Comparison of ENCODE assay signal across 20 mouse cellular contexts in the genomic region with DNA sequence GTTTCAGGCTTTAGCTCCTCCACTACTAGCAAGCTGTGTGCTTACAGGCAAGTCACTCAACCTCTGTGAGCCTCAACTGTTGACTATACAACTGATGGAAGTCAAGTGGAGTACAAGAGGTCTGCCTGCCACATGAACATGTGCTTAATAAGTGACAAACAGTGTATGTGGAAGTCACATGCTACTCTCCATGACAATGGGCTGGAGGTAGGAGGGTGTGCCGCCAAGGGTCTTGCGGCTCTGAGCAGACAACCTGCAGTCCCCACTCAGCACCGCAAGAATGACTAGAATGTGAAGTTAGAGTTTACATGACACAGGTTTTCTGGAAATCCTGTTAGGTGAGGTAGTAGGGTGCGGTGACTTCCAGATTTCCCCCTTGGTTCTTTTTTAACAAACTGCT.
"Had no signal": no experiment of that assay in that cellular context is flagged by ENCODE, and none has a peak within 500 bp of the region (broad histone marks: within the 10 kb centered on the region; RNA-seq: fewer than 3 reads in every experiment).

No protein-coding gene starts in this region.

- H3K27ac ChIP-seq: liver, embryonic 14.5 days; lung, embryonic 15.5 days; midbrain, embryonic 10.5 days; neural tube, embryonic 13.5 days; neural tube, embryonic 15.5 days had no signal

- H3K4me1 ChIP-seq: lung, embryonic 15.5 days; neural tube, embryonic 13.5 days; neural tube, embryonic 15.5 days had no signal

- H3K36me3 ChIP-seq: lung, embryonic 15.5 days; midbrain, embryonic 10.5 days; neural tube, embryonic 13.5 days; neural tube, embryonic 15.5 days had no signal

- H3K4me2 ChIP-seq: lung, embryonic 15.5 days; neural tube, embryonic 13.5 days; neural tube, embryonic 15.5 days had no signal

- H3K27me3 ChIP-seq: lung, embryonic 15.5 days; neural tube, embryonic 13.5 days; neural tube, embryonic 15.5 days had no signal

- ATAC-seq: lung, postnatal 0 days; midbrain, embryonic 16.5 days had no signal

- DNase-seq: lung, adult 2 months; lung, postnatal 14 days; lung, postnatal 4 days; midbrain, embryonic 14.5 days; retina, postnatal 1 day; right cerebral cortex, adult 18-20 months; right cerebral cortex, postnatal 25 days; right cerebral cortex, postnatal 4 days; spleen, adult 18-20 months; thymus, adult 18-20 months; thymus, postnatal 25 days; thymus, postnatal 4 days had no signal

- H3K9me3 ChIP-seq: lung, embryonic 15.5 days; midbrain, embryonic 10.5 days; neural tube, embryonic 13.5 days; neural tube, embryonic 15.5 days had no signal

- H3K4me3 ChIP-seq: lung, embryonic 15.5 days; midbrain, embryonic 10.5 days; myocyte; neural tube, embryonic 13.5 days; neural tube, embryonic 15.5 days had no signal

- H3K9ac ChIP-seq: liver, embryonic 14.5 days; lung, embryonic 15.5 days; neural tube, embryonic 13.5 days; neural tube, embryonic 15.5 days had no signal
